Mouse (Mus musculus) gastrocnemius, adult 18-20 months (tissue): Measurements from ENCODE around the gene Bach1. TPM values are rescaled to one million over a fixed set of nuclear protein-coding genes. Genes with fewer than 3 reads are reported as not detected.
A peak's percentile ranks its signal among the peaks of the same experiment; 100 is the strongest.

Experiments used
- DNase-seq: peaks from one replicate; pipeline ENCODE4 v3.0.0; 2021; ENCODE audit warnings: low spot score
- long read RNA-seq, 2 experiments: library from polyadenylated mRNA; stranded (forward); transcript quantifications; one replicate each; pipeline ENCODE4 v2.0.0; 2021
- total RNA-seq, 2 experiments: library from RNA; stranded (reverse); gene quantifications; 2 replicates each; pipeline ENCODE4 v1.2.3; 2021

The Bach1 gene
- total RNA-seq = 10 to 100 TPM; 20.1 to 21.7 TPM
- long read RNA-seq, experiment 1, partial matches to known transcripts = 0 of 7 reads
- long read RNA-seq, experiment 1, other reads (novel, unspliced or antisense) = 7 of 7 reads
- long read RNA-seq, experiment 2, partial matches to known transcripts = 1 of 2 reads
- long read RNA-seq, experiment 2, other reads (novel, unspliced or antisense) = 1 of 2 reads

DNA sequence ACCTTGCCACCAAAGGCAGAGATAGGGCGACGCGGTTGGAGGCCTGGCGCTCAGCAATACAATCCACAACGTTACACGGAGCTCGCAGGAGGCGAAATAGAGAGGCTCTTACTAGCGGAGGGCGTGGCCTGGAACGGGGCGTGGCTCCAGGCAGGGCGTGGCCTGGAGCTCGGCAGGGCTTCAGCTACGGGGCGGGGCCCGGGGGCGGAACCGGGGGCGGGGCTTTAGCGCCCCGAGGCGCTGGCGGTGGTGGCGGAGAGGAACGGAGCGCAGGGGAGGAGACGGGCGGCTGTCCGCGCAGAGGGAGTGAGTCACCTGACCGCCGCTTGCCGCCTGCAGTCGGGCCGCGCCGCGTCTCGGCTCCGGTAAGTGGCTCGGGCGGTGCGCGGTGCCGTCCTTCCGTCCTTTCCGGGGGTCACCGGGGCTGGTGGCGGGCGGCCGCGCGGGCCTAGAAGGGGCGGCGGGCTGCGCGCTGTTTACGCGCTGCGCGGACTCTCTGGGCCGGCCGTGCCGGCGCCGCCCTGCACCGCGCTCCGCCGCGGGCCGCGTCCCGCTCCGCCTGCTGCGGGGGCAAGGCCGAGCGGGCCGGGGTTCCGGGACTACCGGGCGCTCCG is at the start of gene Bach1:
Gene Bach1, plus strand, starts transcription at position 254 of the 614 bp plus-strand sequence.
- DNase-seq = peak; percentile 91

DNA sequence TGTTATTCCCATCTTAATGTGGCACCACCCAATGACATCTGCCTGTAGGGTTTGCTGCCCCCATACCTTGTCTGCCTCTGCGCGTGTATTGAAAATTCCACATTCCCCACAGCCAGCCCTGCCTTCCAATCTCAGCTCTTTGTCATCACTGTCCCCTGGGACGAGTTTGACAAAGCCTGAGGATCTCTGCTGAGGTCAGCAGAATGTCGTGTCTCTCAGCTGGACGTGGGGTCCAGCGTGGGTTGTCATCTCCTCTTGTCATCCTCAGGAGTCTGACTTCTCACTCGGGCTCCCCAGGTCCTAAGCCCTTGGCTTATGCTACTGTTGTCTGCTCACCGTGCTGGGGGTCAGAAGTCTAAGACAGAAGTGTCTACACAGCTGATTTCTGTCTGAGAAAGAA is 46.4 kb upstream of the Bach1 start:
- no peak for DNase-seq

DNA sequence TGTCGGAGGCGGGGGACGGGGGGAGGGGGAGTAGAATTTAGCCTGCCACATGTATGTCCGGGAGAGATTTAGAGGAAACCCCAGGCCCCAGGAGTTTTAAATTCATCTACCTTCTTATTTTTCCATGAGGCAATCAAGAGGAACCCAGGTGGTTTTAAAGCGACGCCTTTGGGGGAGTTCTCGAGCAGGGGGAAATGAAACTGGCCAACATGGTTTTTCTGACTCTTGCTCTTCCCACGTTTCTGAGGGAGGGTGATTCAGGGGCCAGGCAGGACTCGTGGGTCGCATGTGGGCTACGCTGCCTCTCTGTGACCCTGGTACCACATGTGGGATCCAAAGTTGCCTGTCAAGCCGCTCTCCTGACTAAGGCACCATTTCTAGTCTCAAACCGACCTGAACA is 45.8 kb upstream of the Bach1 start:
- no peak for DNase-seq

DNA sequence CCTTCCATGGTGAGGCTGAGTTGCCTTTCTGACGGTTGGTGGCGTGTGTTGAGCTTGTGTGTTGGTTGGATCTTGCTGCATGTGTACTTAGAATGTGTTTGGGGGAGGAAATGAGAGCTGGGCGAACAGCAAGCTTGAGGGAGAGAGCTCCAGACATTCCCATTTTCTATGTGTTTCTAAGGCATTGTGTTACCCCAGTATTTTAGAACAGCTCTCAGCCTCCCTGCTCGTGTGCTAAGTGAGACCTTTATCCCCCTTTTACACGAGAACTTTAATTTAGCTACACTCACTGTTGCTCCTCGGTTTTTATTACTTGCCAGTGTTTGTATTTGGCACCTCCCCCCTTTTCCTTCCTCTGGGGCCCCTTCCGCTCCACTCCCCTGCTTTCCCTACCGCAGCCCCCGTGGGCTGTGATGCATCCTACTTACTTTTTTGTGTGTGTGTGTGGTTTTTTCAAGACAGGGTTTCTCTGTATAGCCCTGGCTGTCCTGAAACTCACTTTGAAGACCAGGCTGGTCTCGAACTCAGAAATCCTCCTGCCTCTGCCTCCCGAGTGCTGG is 44.6 kb upstream of the Bach1 start:
- no peak for DNase-seq

DNA sequence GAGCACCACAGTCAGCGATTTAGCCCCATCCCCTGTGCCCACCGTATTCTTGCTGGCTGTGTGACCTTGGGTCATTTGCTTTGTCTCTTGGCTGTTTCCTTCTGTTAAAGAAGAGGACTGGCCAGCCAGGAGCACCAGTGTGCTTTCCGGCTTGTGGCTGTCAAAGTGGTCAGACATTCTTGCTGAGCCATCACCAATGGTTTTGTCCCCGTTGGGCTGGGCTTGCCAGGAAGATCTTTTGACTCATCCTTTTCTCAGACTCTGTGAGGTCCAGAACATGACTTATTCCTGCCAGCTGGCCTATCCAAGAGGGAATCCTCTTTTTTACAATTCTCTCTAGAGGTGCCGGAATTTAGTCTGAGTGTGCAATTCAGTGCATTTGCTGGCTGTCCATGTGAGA is 43.7 kb upstream of the Bach1 start:
- no peak for DNase-seq

DNA sequence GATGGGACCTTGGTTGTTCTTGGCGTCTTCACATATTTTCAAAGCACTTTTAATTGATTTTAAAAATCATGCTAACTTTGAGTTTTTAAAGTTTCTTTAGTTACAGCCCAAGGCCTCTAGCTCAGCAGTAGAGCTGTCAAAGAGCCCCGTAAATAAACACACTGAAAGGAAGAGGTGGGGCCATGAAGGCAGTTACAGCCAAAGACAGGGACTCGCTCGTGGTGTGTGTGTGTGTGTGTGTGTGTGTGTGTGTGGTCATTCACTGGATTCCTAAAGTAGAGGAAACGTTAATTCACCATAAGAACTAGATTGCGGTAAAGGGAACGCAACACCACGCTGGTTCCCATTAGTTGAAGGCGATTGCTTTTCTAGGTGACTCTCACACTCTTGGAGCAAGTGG is 43.2 kb upstream of the Bach1 start:
- no peak for DNase-seq

DNA sequence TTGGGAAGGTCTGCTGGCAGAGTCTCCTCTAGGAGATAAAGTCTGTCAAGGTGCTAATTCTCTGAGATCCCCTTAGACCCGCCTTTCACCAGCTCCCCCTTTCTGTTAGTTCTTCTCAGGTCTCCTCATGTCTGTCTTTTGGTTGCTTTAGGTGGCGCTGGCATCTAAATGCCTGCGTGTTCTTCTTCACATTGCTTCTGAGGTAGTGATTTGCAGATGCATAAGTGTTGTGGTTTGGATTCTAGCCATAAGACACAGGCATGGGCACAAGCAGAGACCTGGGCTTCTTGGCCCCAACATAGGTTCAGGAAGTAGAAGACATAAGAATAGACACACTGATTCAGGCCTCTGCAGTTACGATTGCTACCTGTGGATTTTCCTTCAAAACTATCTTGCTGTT is 42.0 kb upstream of the Bach1 start:
- DNase-seq = no peak

DNA sequence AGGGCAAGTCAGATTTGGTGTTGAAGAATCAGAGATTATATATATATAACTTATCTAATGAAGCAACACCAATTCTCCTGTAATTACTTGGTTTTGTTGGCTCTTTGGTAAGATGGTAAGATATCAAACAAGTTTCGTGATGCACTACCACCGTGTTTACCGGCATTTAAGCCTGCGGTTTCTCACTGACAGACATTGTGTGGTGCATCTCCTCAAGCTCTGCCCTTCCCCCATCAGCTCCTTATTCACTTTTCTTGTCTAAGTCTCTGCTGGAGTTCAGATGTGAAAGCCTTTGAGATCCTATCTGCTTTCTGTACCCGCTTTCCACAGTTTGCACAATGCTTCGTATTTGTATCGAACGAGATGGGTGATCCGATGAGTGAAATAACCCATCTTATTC is 41.5 kb upstream of the Bach1 start:
- no peak for DNase-seq

DNA sequence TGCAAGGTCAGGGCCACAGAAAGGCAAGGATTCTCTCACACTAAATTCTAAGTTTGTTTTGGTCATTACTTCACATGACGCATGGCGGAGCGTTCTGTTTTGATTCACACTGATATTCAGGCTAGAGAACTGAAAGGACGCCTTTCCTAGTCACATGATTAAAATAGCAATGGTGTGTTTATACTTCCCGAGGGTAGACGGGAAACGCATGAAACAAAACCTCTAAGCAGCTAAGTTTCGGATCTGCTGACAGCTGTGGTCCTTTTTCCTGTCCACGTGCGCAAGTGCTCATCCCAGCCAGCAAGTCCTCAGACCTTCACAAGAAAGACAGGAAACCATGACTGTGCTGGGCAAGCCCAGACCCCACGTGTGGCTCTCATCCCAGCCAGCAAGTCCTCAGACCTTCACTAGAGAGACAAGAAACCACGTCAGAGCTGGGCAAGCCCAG is 37.7 kb upstream of the Bach1 start:
- DNase-seq = peak; percentile 17

DNA sequence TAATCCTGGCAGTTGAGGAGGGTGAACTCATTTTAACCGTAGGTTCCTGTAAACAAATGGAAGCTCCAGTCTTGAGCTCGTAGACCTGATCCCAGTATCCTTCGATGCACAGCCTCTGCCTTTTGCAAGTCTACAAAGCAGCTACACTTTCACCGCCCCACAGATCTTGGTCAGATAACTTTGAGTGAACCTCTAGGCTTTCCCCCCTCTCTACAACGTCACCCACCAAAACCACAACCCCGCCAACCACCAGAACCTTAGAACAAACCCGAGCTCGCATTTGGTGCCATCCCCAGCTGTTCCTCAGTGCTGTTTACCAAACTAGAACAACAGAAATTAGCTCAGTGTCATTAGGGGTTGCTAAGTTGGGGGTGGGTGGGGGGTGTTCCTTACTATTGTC is 37.1 kb upstream of the Bach1 start:
- DNase-seq = no peak

DNA sequence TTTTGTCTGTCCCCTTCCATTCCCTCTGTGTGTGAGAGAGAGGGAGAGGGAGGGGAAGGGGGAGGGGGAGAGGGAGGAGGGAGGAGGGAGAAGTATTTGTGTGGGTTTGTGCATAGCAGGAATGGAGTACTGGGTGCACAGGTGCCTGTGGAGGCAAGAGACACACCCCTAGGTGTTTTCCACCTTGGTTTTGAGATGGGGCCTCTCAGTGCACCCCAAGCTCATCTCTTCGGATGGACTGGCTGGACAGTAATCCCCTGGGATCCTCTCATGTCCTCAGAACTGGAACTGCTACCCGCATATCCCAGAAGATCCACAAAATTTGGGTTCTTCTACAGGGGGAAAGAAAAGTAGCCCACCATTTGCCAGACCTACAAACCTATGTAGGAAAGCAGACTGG is 36.2 kb upstream of the Bach1 start:
- no peak for DNase-seq

DNA sequence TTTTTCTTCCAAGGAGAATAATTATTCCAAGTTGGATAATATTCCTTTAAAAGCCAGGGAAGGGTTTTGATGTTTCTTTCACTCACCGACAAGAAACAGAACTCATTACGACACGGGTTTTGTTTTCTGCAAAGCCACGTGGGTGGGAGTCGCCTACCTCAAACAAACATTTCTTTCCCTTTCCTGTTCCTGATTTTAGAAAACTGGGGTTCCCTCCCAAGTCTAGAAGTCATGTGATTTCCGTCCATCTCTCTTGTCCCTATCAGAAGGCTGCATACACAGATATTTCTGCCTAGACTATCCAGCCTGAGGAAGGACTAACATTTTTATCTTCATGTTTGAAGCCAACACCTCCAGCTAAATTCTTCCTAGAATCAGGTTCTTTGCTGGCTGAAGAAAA is 34.9 kb upstream of the Bach1 start:
- DNase-seq = peak; percentile 7

DNA sequence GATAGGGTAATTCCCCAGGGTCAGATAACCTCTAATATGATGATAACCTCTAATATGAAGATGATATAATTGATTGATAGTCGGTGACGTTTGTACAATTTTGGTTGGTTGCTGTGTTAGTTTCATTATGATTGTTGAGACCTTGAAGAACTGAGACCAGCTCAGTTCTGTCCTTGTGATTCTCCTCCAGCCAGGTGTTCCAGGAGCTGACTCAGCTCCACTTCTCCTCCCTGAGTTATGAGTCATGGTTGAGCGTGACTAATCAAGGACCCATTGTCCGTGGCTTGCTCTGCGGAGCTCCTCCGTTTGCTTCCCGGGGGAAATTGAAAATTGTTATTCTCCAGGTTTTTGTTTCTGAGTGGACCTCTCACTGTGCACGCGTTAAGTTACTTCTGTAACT is 33.5 kb upstream of the Bach1 start:
- DNase-seq = no peak

DNA sequence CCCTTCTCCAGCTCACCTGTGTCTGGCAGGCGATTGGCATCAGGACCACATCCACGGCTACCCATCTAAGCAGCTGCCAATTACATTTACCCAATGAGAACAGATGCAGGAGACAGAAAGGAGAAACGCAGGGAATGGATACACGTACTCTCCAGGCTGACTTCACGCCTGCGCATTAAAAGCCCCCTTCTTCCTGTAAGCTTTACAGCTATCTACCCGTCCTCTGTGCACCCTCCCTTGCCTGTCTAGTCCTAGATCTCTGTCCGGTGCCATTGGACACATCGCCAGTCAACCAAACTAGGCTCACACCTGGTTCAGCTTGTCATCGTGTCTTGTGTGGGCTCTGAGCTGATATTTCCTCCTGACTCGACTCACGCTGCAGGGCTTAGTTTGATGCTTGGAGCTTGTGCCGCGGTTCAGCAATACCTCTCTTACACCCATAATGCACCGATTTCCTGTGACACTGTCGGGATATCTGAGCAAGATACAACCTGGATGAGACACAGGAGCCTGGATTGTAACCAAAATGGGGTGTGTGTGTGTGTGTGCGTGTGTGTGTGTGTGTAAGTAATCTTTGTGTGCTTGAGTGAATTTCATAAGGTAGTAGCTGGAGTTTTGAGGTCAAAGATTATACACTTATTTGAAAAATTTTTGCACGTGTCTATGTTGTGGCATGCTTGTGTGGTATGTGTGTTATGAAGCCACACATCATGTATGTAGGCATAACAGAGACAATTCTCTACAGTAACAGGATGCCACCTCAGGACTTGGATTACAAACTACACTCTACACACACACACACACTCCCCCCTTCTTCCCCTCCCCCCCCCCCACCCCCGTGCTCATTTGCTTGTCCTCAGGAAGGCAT is 32.8 kb upstream of the Bach1 start:
- no peak for DNase-seq

DNA sequence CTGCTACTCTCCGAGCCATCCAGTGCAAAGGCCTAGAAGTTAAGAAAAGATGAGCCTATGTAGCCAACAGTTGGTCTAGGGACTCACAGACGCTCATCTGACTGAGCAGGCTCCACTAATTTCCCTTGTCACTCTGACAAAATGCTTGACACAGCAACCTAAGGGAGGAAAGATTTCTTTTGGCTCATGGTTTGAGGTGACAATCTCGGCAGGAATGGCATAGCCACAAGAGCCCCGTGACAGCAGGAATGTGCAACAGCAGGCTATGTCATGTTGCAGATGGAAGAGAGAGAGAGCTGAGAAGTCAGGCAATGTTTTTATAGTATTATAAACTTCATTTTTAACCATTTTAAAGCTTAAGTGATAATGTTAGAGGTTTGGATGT is 32.1 kb upstream of the Bach1 start:
- DNase-seq = no peak

DNA sequence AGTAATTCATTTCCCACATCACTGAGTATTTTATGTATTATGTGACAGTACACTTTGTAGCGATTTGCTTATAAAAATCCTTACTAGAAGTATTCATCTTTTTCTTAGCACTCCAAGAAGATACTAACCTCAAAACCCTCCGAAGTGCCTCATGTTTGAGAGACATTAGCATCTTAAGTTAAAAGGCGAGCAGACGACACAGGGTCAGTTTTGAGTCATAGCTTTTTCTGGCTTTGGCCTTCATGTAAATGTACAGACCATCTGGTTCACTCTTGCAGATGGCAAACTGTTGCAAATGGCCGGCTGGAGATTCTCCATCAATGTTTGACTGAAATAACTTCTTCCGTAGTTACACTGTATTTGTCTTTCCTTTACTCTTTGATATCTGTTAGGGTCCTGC is 30.7 kb upstream of the Bach1 start:
- DNase-seq = no peak

DNA sequence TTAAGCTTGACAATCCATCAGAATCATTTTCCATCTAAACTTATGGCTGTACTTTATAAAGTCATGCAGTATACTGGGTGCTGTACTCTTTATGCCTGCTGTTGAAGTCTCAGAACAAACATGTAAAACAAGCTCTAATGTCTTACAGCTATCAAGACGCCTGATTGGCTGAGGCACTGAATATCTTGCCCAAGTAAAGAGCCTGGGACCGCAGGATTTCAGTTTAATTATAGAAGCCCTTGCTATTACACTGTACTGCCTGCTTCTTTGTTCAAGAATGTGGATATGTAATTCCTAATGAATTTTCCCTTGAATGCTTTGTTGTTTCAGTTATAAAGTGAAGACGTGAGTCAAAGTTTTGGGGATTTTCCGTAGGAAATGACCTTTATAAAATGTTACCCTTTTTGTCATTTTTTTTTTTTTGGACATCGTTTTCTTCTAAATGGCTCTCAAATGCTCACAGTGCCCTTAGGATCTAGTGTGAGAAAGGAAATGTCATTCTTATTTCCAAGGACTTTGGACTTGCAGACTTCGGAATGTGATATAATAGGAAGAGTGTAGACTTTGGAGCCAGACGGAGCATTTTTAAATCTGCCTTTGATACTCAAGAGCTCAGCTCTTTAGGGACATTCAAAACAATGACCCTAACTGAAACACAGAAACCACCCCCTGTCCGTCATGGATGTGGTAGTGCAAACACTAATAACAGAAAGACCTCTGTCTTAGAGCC is 28.5 kb upstream of the Bach1 start:
- DNase-seq = no peak

DNA sequence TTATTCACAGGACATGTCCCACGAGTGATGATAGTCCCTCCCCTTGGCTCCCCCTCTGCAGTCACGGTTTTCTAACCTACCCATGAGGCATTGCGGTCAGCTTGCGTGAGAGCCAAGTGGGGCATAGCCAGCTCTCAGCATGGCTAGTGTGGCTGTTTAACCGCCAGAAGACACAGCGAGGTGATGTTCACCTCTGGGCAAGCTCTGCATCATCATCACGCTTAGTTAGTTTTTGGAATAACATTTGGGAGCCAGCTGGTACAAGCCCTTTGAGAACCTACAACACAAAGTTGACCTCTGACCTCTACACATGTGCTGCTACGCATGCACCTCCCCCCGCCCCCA is 28.0 kb upstream of the Bach1 start:
- no peak for DNase-seq

DNA sequence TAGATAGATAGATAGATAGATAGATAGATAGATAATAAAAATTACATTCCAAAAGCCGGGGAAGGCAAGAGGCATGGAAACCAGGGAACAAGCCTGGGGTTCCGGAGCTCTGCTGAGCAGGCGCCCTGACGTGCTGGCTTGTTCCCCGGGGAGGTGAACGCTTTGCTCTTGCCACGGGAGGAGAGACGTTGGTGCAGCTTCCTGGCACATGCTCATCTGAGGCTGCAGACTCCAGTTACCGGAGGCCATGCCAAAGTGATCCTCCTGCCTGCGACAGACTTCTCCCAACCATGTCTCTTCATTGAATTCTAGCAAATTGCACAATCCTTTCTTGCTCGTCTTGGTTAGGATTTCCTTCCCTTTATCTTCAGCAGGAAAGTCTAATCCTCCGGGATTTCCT is 27.4 kb upstream of the Bach1 start:
- no peak for DNase-seq

DNA sequence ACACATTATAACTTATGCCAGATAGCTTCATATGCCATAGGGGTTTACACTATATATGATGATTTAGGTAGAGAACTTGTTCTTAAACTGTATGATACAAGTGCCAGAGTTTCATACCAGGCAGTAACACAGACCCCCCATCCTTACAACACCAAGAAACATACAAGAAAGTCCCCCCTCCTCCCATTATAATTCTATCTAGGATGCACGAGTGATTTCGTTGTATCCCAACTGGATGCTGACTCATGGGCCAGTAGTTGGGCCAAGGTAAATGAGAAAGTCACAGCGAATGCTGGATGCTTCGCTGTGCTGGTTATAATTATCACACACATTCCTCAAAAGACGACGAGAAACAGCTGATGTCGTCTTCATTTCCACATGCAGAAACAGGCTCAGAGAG is 25.6 kb upstream of the Bach1 start:
- DNase-seq = no peak

DNA sequence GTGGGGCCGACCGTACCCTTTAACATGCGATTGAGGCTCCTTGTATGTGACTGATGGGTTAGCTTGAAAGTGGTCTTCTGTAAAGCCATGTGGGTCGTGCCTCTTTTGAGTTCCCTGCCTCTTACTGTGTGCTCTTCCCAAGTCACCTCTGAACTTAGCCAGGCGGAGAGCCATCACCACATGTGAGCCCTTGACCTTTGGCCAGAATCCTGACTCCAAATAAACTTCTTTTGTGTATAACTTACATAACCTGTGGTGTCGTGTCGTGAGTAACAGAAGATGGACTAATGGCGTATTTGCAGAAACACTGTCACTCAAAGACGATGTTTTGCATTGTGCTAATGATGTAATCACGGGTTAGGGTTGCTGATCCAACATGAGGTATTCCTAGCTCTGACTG is 22.6 kb upstream of the Bach1 start:
- DNase-seq = no peak

DNA sequence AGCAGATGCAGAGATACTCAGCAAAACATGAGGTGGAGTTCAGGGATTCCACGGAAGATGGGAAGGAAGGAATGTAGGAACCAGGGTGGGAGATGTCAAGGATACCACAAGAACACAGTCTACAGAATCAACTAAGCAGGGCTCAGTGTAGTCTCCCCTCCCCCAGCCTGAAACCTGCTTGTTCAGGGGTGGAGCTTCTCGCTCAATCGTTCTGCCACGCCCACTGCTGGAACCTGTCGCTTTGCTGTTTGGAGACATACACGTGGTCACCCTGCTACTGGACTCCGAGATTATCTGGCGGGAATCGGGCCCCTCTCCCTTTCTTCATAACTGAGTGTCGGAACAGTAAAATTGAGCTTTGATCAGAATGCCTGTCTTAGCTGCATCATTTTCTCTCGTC is 20.1 kb upstream of the Bach1 start:
- no peak for DNase-seq
